27 mouse cellular contexts compared by ENCODE assay signal in genomic region chr7:74072632-74073031, GRCm38 (mm10). TPM values are rescaled to one million over a fixed set of nuclear protein-coding genes. Genes with fewer than 3 reads are reported as not detected.
DNase-seq lines count a peak whose midpoint lies in the region; ATAC-seq lines count a peak whose summit lies in the region.
"Had no signal": no experiment of that assay in that cellular context is flagged by ENCODE, and none has a peak within 500 bp of the region (broad histone marks: within the 10 kb centered on the region; RNA-seq: fewer than 3 reads in every experiment).

No protein-coding gene starts in this region.

- H3K9me3 ChIP-seq in hindbrain, embryonic 15.5 days = no peaks in the 10 kb centered on the region
- peaks cover 5% of the 10 kb centered on the region; the same call in 1 of the 2 replicates for H3K9me3 ChIP-seq in hindbrain, embryonic 14.5 days (ENCODE audit: control insufficient read depth, low read length)
- H3K9me3 ChIP-seq: forebrain, embryonic 13.5 days; heart, embryonic 15.5 days; neural tube, embryonic 13.5 days had no signal

- no peaks in the 10 kb centered on the region for H3K27me3 ChIP-seq in hindbrain, embryonic 15.5 days
- H3K27me3 ChIP-seq in hindbrain, embryonic 14.5 days (ENCODE audit: control insufficient read depth, insufficient read depth, low read length) = no peaks in the 10 kb centered on the region
- H3K27me3 ChIP-seq: forebrain, embryonic 13.5 days; heart, embryonic 15.5 days; limb, embryonic 13.5 days; neural tube, embryonic 13.5 days had no signal

- 0 out of 2 replicates have a peak, but pooled peaks have one; percentile 61 for ATAC-seq in hindbrain, embryonic 15.5 days (ENCODE audit: low FRiP score, low read depth)
- no peak for ATAC-seq in hindbrain, embryonic 14.5 days (ENCODE audit: low FRiP score)
- ATAC-seq: forebrain, embryonic 13.5 days; intestine, embryonic 16.5 days; liver, postnatal 0 days had no signal

- no peak overlapping the region for H3K9ac ChIP-seq in hindbrain, embryonic 15.5 days
- no peak overlapping the region for H3K9ac ChIP-seq in hindbrain, embryonic 14.5 days
- H3K9ac ChIP-seq: forebrain, embryonic 13.5 days; heart, embryonic 15.5 days; limb, embryonic 13.5 days; liver, postnatal 0 days; neural tube, embryonic 13.5 days had no signal

- H3K4me2 ChIP-seq in hindbrain, embryonic 15.5 days = no peak overlapping the region
- H3K4me2 ChIP-seq in hindbrain, embryonic 14.5 days (replicated peaks) = no peak overlapping the region
- H3K4me2 ChIP-seq: forebrain, embryonic 13.5 days; heart, embryonic 15.5 days; limb, embryonic 13.5 days; liver, embryonic 11.5 days; midbrain, embryonic 11.5 days; neural tube, embryonic 13.5 days had no signal

- peak; percentile 48 to 57 for DNase-seq in cerebellum, postnatal 14 days
- no peak for DNase-seq in cerebellum, adult 11 months
- no peak for DNase-seq in hindbrain, embryonic 14.5 days (ENCODE audit: low spot score)
- DNase-seq in layer of hippocampus, postnatal 10 days (ENCODE audit: low spot score in 2 of 2) = peak; percentile 25 to 28
- DNase-seq in layer of hippocampus, postnatal 25 days (ENCODE audit: extremely low spot score in 1 of 2, low spot score in 1 of 2) = no peak
- DNase-seq in right cerebral cortex, postnatal 4 days = peak; percentile 6
- DNase-seq in right cerebral cortex, postnatal 14 days = no peak
- DNase-seq: adrenal gland, postnatal 14 days; cerebellum, adult 11-12 months; cerebellum, adult 9-11 months; heart, postnatal 36 days; kidney, postnatal 36 days; layer of hippocampus, postnatal 36 days; liver, postnatal 0 days; lung, postnatal 36 days; spleen, adult 18-20 months; thymus, postnatal 14 days had no signal

- no peak overlapping the region for H3K4me3 ChIP-seq in hindbrain, embryonic 15.5 days
- H3K4me3 ChIP-seq in hindbrain, embryonic 14.5 days (replicated peaks; ENCODE audit: low read length) = no peak overlapping the region
- H3K4me3 ChIP-seq: forebrain, embryonic 13.5 days; heart, embryonic 15.5 days; layer of hippocampus, adult 2 months; limb, embryonic 13.5 days; neural tube, embryonic 13.5 days had no signal

- H3K36me3 ChIP-seq in hindbrain, embryonic 15.5 days = no peaks in the 10 kb centered on the region
- no peaks in the 10 kb centered on the region for H3K36me3 ChIP-seq in hindbrain, embryonic 14.5 days (replicated peaks; ENCODE audit: control insufficient read depth, insufficient read depth)
- H3K36me3 ChIP-seq: heart, embryonic 15.5 days; limb, embryonic 13.5 days; neural tube, embryonic 13.5 days had no signal

- H3K27ac ChIP-seq in hindbrain, embryonic 15.5 days (replicated peaks) = 0 out of 2 replicates have a peak overlapping the region, but pooled peaks have one; percentile 38
- no peak overlapping the region for H3K27ac ChIP-seq in hindbrain, embryonic 14.5 days
- H3K27ac ChIP-seq: forebrain, embryonic 13.5 days; heart, embryonic 15.5 days; layer of hippocampus, adult 2 months; limb, embryonic 13.5 days; neural tube, embryonic 13.5 days had no signal

- H3K4me1 ChIP-seq in hindbrain, embryonic 15.5 days (replicated peaks) = peaks cover 11% of the 10 kb centered on the region; the same call in 1 of the 2 replicates
- no peaks in the 10 kb centered on the region; the same call in 1 of the 2 replicates for H3K4me1 ChIP-seq in hindbrain, embryonic 14.5 days (replicated peaks; ENCODE audit: control insufficient read depth, insufficient read depth, low read length)
- H3K4me1 ChIP-seq: forebrain, embryonic 13.5 days; heart, embryonic 15.5 days; neural tube, embryonic 13.5 days had no signal

- WGBS in hindbrain, embryonic 15.5 days = 43% methylated on average over 3 of the region's 3 CpGs
- WGBS in hindbrain, embryonic 14.5 days = 53% methylated on average over 3 of the region's 3 CpGs

RNA-seq across cellular contexts. Expression of gene St8sia2, which starts 59.1 kb away (rescaled TPM):
- polyA plus RNA-seq in hindbrain, embryonic 15.5 days (2015; fragmentation: Nextera tagmentation; extraction: Ambion mirVana) = 75.5 and 102 TPM in 2 replicates
- 104 and 111 TPM in 2 replicates for polyA plus RNA-seq in hindbrain, embryonic 14.5 days (2014; fragmentation: Nextera tagmentation; extraction: Ambion mirVana)
- total RNA-seq in layer of hippocampus, postnatal 10 days (2021) = 10 to 100 TPM; 20.6 to 27.4 TPM
- total RNA-seq in layer of hippocampus, postnatal 25 days (2021) = 1 to 10 TPM; 2.5 to 2.6 TPM
- total RNA-seq: MEL had no signal
- polyA plus RNA-seq: liver, postnatal 0 days had no signal

Comparison
In these comparisons a context has a peak if more than half of its experiments do, and no peak if none do; other contexts are left out.
1. DNase-seq: peak in cerebellum, postnatal 14 days (2 of 2), layer of hippocampus, postnatal 10 days (2 of 2) and right cerebral cortex, postnatal 4 days (single experiment); none in cerebellum, adult 11 months (single experiment), hindbrain, embryonic 14.5 days (single experiment), layer of hippocampus, postnatal 25 days (0 of 2) and right cerebral cortex, postnatal 14 days (single experiment).
2. RNA of gene St8sia2, which starts 59.1 kb away (total RNA-seq): 20.6 to 27.4 TPM in layer of hippocampus, postnatal 10 days; 2.5 to 2.6 TPM in layer of hippocampus, postnatal 25 days; every median in the first group is over 4 times any median in the second.